Mouse (Mus musculus) lung, adult 18-20 months (tissue): ENCODE results near the gene Ror1.
A peak's percentile ranks its signal among the peaks of the same experiment; 100 is the strongest.

Source experiments
- DNase-seq, 2 experiments: peaks; one replicate each; pipeline ENCODE4 v3.0.0; 2022; ENCODE audit warnings: mixed read lengths in 2 of 2

The Ror1 gene

GRCm38 (mm10) chr4:100216587-100216986, 121.0 kb downstream of the Ror1 start:
- DNase-seq: no peak

GRCm38 (mm10) chr4:100219026-100219425, 123.4 kb downstream of the Ror1 start:
- DNase-seq: peak in 1 of 2 experiments; percentile 51

GRCm38 (mm10) chr4:100219599-100219998, 124.0 kb downstream of the Ror1 start:
- no peak for DNase-seq

DNA sequence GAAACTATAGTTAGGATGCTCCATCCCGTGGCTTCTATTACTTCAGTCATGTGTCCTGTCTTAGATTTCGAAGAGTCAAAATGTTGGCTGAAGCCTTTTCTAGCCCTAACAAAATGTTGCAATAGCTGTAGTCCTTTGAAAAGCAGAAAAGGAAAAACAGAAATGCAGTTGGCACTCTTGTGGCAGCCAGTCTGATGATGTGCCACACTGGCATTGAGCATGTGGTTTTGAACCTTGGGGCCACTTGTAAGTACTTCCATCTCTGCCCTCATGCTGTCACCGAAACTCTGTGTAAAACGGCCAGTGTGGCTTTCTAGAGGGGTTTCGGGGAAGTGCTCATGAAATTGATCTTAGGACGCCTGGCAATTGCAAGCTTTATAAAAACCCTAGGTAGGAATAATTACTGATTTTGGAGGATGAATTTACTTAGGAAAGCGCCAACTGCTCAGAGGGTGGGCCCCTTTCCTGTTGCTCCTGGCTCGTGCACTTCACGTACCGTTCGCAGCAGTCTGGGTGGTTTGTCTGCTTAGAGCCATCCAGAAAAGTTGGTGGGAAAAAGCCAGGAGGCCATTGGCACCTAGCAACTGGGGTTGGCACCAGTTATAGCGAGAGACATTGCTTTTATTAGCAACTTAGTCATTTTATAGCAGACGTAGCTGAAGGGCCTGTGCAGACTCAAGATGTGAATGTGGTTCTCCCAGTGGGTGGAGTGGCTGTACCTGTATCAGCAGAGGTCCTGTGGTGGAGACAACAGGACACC, 126.6 kb downstream of the Ror1 start:
- no peak for DNase-seq

- peak; percentile 34 to 68 for DNase-seq
Measured at GRCm38 (mm10) chr4:100223532-100223931, 127.9 kb downstream of the Ror1 start.

DNA sequence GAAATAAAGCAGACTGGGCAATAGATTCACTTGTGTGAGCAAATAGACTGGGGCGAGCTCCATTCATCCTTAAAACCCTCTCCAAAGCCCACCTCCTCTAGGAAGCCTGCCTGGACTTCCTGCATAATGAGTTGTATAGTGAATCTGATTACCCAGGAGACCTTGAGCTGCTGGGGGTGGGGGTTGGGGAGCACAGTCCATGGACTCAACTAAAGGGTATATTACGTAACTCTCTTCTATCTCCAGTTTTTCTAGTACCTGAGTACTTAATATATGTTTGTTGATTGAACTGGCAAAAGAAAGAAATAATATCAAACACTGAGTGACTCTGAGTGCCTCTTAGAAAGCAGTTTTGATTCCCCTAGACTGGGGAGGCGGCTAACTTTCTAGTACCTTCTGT, 128.4 kb downstream of the Ror1 start:
- DNase-seq: peak in 1 of 2 experiments; percentile 33

DNA sequence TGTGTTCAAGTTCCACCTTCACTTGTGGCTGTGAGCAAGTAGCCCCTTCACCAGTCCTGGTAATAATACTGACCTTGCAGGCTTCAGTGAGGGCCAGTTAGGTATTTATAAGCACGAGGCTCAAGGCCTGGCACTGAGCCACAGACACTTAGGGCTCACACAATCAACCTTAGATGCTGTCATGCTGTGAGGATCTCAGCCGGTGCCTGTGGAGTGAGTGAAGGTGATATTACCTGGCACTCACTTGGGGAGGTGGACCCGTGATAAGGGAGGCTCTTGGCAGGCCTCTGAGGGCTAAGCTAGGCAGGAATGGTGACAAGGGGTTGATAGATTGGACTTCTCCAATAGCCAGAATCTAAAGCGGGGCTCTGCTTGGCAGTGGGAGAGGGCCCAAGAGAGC, 131.0 kb downstream of the Ror1 start:
- no peak for DNase-seq

- DNase-seq: no peak
Measured at GRCm38 (mm10) chr4:100228106-100228505, 132.5 kb downstream of the Ror1 start.

DNA sequence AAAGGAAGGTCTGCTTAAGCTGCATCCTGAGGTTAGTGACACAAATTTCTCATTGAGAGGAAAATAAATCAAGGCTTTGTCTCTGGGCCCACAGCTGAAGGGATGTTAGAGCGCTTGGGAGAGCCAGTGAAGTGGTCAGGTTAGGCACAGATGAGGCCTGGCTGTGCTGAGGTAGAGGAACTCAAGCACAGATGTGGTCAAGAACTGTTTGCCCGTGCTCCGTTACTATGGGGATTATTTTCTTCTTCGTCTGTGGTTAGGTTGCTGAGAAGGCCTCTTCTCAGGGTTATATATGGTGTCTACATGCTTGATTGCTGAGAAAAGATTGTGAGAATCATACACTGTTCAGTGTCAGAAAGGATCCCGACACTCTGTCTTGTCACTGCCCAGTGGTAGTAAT, 134.7 kb downstream of the Ror1 start:
- no peak for DNase-seq

GRCm38 (mm10) chr4:100230963-100231362, 135.4 kb downstream of the Ror1 start:
- no peak for DNase-seq

DNA sequence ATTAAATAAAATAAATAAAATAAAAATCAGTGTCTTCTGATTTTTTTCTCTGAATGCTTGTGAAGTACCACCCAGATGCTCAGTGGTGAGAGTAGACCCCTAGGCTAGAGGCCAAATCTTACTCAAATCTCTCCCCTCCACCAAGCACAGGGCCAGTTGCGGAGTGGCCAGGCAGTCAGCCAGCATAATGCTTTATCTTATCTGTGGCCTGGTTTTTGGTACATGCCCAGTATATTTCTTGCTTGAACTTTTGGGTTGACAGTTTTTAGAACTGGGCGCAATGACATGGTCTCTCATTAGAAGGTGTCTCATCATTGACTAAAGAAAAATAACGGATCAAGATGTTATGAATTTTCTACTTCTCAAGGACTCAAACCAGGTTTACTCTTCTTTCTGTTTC, 136.3 kb downstream of the Ror1 start:
- no peak for DNase-seq

- DNase-seq: no peak
Measured at GRCm38 (mm10) chr4:100232541-100232940, 136.9 kb downstream of the Ror1 start.

DNA sequence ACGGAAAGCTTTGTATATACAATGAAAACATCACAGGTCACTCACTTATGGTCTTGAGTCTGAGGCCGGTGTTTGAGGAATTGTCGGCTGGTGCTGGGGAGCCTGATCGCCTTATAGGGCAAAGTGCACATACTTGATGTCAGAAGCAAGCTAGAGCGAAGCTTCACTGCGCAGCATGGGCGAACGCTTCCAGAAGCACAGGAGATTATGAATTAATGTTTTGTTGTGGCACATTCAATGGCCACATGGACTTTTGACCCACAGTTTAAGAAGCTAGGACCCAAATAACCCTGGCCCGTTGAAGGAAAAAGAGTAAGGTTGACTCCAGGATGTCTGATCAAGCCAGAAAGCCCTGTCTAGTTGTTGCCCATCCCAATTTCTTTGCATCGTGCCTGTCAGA, 138.2 kb downstream of the Ror1 start:
- no peak for DNase-seq

DNA sequence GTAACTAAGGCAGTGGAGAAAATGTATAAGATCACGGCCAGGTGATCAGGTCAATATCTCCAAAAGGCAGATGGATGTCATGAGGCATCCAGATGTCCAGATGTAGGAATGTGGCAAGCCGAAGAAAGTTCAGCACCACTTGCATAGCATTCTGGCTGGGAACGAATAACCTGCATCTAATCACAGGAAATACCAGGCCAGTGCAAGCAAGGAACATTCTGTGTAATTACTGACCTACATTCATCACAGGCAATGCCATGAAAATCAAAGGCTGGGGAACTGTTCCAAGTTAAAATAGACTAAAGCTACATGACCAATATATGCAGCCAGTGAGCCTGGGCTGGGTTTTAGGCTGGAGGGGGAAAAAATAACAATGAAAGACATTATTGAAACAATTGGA, 140.7 kb downstream of the Ror1 start:
- no peak for DNase-seq

- no peak for DNase-seq
Measured at GRCm38 (mm10) chr4:100242061-100242756, 146.6 kb downstream of the Ror1 start.

DNA sequence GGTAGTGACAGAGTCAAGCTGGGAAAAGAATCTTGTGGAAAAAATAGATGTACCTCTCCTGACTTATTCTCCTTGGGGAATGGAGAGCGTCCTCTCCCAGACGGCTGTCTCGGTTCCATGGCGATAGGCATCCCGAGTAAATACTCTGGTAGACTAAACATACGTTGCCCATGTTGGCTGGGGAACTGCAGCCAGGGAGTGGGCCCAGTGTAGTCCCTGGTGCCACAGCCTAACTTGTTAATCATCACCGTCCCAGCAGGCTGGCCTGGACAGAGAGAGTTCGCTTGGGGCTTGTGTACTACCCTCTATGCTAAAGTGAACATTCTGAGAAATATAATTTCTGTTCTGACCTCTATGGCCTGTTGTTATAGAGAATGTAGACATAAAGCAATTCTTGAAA, 148.7 kb downstream of the Ror1 start:
- no peak for DNase-seq

GRCm38 (mm10) chr4:100244701-100245100, 149.1 kb downstream of the Ror1 start:
- DNase-seq: no peak

GRCm38 (mm10) chr4:100247826-100248225, 152.2 kb downstream of the Ror1 start:
- DNase-seq: no peak

DNA sequence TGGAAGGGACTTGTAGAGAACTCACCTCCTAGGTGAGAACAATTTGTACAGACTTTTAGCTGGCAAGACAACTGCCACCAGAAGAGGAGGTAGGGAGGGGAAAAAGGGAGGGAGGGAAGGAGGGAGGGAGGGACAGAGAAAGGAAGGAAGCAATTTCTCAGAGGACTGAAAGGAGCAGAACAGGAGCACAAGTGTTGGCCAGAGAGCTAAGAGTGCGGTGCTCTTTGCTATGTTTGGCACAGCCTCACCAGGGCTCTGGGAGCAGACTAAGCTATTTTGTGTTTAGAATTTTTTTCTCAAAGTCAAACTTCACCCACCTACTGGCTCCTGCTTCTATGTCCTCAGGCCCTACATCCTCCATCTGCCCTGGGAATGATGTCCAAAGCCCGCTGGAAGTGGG, 152.7 kb downstream of the Ror1 start:
- no peak for DNase-seq

DNA sequence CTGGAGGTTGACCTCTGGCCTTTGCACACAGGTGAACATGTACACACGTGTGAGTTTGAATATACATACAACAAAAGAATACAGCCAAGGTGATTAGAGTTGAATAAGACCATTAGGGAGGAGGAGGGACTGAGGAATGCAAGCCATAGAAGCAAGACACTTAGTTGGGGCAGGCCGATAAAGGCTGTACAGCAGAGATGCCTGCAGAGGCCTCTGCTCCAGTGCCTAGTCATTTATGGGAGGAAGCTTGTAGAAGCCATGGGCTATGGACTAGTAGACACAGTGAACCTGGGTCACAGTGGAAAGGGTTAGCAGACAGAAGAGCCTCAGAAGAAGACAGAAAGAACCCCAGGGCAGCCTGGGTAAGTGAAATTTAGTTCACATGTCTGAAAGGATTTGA, 155.7 kb downstream of the Ror1 start:
- DNase-seq: no peak

GRCm38 (mm10) chr4:100252050-100252449, 156.5 kb downstream of the Ror1 start:
- DNase-seq: no peak

GRCm38 (mm10) chr4:100252646-100253045, 157.1 kb downstream of the Ror1 start:
- DNase-seq: no peak

DNA sequence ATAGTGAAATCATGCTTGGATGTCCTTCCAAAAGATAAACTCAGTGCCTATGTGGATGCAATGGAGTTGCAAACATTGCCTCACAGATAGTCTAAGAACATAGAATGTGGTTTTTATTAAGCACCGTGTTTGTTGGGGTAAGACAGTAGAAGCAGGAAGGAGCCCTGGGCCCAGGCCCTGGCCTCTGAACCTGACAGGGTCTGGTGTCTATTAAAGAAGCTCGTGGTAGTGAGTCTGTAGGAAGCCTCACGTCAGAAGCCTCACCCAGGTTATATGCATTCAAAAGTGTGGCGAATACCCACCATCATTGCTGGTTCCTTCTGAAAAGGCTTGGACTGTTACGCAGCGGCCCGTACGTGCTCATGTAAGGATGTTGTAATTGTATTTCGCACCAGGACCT, 157.8 kb downstream of the Ror1 start:
- DNase-seq: no peak

GRCm38 (mm10) chr4:100253831-100254230, 158.2 kb downstream of the Ror1 start:
- no peak for DNase-seq

DNA sequence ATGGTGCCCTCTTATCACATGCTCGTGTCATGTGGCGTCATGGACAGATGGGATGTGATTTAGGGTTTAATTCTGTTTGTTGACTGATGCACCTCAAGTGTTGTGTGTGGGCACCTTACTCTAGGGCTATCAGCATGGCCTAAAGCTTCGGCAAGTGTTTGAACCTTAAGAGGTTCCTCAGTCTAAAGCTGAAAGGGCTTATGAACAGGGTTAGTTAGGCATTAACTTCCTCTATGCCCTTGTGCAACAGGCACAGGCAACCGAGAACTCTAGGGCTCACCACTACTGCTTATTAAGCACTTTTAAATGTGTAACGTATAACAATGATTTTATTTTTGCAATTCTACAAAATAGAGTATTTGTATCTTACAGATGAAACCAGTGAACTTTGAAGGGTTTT, 162.9 kb downstream of the Ror1 start:
- DNase-seq: no peak
